In genomic region chr4:52473431-52473830, GRCm38 (mm10) we compare ENCODE assay signal across 22 mouse cellular contexts. TPM values are rescaled to one million over a fixed set of nuclear protein-coding genes. Genes with fewer than 3 reads are reported as not detected.
"Had no signal": no experiment of that assay in that cellular context is flagged by ENCODE, and none has a peak within 500 bp of the region (broad histone marks: within the 10 kb centered on the region; RNA-seq: fewer than 3 reads in every experiment).

No protein-coding gene starts in this region.

- H3K4me1 ChIP-seq: neural tube, embryonic 13.5 days; neural tube, embryonic 15.5 days; stomach, embryonic 15.5 days had no signal

- H3K27ac ChIP-seq: neural tube, embryonic 13.5 days; neural tube, embryonic 15.5 days; stomach, embryonic 15.5 days; stomach, postnatal 0 days had no signal

- H3K27me3 ChIP-seq: neural tube, embryonic 13.5 days; neural tube, embryonic 15.5 days; stomach, embryonic 15.5 days had no signal

- H3K9ac ChIP-seq: neural tube, embryonic 13.5 days; neural tube, embryonic 15.5 days; stomach, embryonic 15.5 days had no signal

- H3K4me2 ChIP-seq: neural tube, embryonic 13.5 days; neural tube, embryonic 15.5 days; stomach, embryonic 15.5 days had no signal

- H3K36me3 ChIP-seq: neural tube, embryonic 15.5 days had no signal

- DNase-seq: retina, postnatal 1 day; right cerebral cortex, adult 18-20 months; right cerebral cortex, postnatal 14 days; right cerebral cortex, postnatal 25 days; right cerebral cortex, postnatal 4 days; spleen, adult 18-20 months; thymus, adult 18-20 months; thymus, adult 2 months; thymus, postnatal 14 days; thymus, postnatal 25 days; thymus, postnatal 36 days; thymus, postnatal 4 days had no signal

- H3K9me3 ChIP-seq: neural tube, embryonic 13.5 days; neural tube, embryonic 15.5 days; stomach, embryonic 15.5 days had no signal

- H3K4me3 ChIP-seq: neural tube, embryonic 13.5 days; neural tube, embryonic 15.5 days; stomach, embryonic 15.5 days had no signal

RNA-seq across cellular contexts. Expression of gene Vma21-ps, which starts 23.6 kb away (rescaled TPM):
- total RNA-seq: neutrophil, adult 5-6 weeks had no signal
- polyA plus RNA-seq: neural tube, embryonic 14.5 days; small intestine, adult 2 months; spleen, adult 2 months; stomach, embryonic 14.5 days; stomach, postnatal 0 days; testis, adult 2 months; thymus, adult 2 months had no signal
